10 mouse cellular contexts compared by ENCODE assay signal in genomic region chr11:102051541-102051940, GRCm38 (mm10). TPM values are rescaled to one million over a fixed set of nuclear protein-coding genes. Genes with fewer than 3 reads are reported as not detected.
DNase-seq lines count a peak whose midpoint lies in the region; ATAC-seq and TF ChIP-seq lines count a peak whose summit lies in the region.
"Had no signal": no experiment of that assay in that cellular context is flagged by ENCODE, and none has a peak within 500 bp of the region (broad histone marks: within the 10 kb centered on the region; RNA-seq: fewer than 3 reads in every experiment).

No protein-coding gene starts in this region.

- H3K4me3 ChIP-seq in hindbrain, embryonic 10.5 days: no peak overlapping the region
- no peak overlapping the region for H3K4me3 ChIP-seq in hindbrain, embryonic 14.5 days (replicated peaks; ENCODE audit: low read length)
- H3K4me3 ChIP-seq in heart, embryonic 10.5 days: 0 out of 2 replicates have a peak overlapping the region, but pooled peaks have one; percentile 18
- H3K4me3 ChIP-seq in kidney, postnatal 0 days (replicated peaks; ENCODE audit: low read depth, low read length): no peak overlapping the region
- H3K4me3 ChIP-seq in forebrain, embryonic 14.5 days (ENCODE audit: low read depth, low read length): no peak overlapping the region
- H3K4me3 ChIP-seq in limb, embryonic 10.5 days: no peak overlapping the region

- TF ChIP-seq CTCF in kidney, postnatal 0 days (IDR thresholded peaks at IDR 0.05; ENCODE audit: low read depth): no peak

- H3K27ac ChIP-seq in hindbrain, embryonic 10.5 days: peak overlapping the region; percentile 66; the same call in 1 of the 2 replicates
- no peak overlapping the region for H3K27ac ChIP-seq in hindbrain, embryonic 14.5 days
- peak overlapping the region; percentile 72 for H3K27ac ChIP-seq in heart, embryonic 10.5 days
- peak overlapping the region; percentile 76 for H3K27ac ChIP-seq in kidney, postnatal 0 days
- no peak overlapping the region for H3K27ac ChIP-seq in forebrain, embryonic 14.5 days (ENCODE audit: low read depth, low read length)
- H3K27ac ChIP-seq in limb, embryonic 10.5 days: no peak overlapping the region

- no peak for ATAC-seq in hindbrain, embryonic 14.5 days (ENCODE audit: low FRiP score)
- no peak for ATAC-seq in kidney, postnatal 0 days (replicated peaks; ENCODE audit: low FRiP score, low read depth)
- ATAC-seq in forebrain, embryonic 14.5 days: no peak

- H3K4me1 ChIP-seq in hindbrain, embryonic 10.5 days (replicated peaks): peaks cover 7% of the 10 kb centered on the region; the same call in 1 of the 2 replicates
- no peaks in the 10 kb centered on the region for H3K4me1 ChIP-seq in hindbrain, embryonic 14.5 days (replicated peaks; ENCODE audit: control insufficient read depth, insufficient read depth, low read length)
- H3K4me1 ChIP-seq in heart, embryonic 10.5 days: peaks cover 11% of the 10 kb centered on the region; the same call in 1 of the 2 replicates
- peaks cover 12% of the 10 kb centered on the region for H3K4me1 ChIP-seq in kidney, postnatal 0 days (replicated peaks; ENCODE audit: insufficient read depth, low read length)
- no peaks in the 10 kb centered on the region for H3K4me1 ChIP-seq in forebrain, embryonic 14.5 days (ENCODE audit: control insufficient read depth, insufficient read depth, low read length)
- peaks cover 5% of the 10 kb centered on the region; the same call in 1 of the 2 replicates for H3K4me1 ChIP-seq in limb, embryonic 10.5 days

- H3K36me3 ChIP-seq in hindbrain, embryonic 10.5 days: no peaks in the 10 kb centered on the region
- peaks cover 4% of the 10 kb centered on the region; the same call in 1 of the 2 replicates for H3K36me3 ChIP-seq in hindbrain, embryonic 14.5 days (replicated peaks; ENCODE audit: control insufficient read depth, insufficient read depth)
- H3K36me3 ChIP-seq in heart, embryonic 10.5 days: no peaks in the 10 kb centered on the region
- H3K36me3 ChIP-seq in kidney, postnatal 0 days (ENCODE audit: insufficient read depth, low read length): no peaks in the 10 kb centered on the region
- H3K36me3 ChIP-seq in forebrain, embryonic 14.5 days (ENCODE audit: control insufficient read depth, insufficient read depth, low read length): no peaks in the 10 kb centered on the region
- no peaks in the 10 kb centered on the region for H3K36me3 ChIP-seq in limb, embryonic 10.5 days

- H3K27me3 ChIP-seq in hindbrain, embryonic 10.5 days (ENCODE audit: insufficient read depth, poor library complexity, severe bottlenecking): peaks cover 21% of the 10 kb centered on the region; the same call in 1 of the 2 replicates
- H3K27me3 ChIP-seq in hindbrain, embryonic 14.5 days (ENCODE audit: control insufficient read depth, insufficient read depth, low read length): no peaks in the 10 kb centered on the region
- H3K27me3 ChIP-seq in heart, embryonic 10.5 days (ENCODE audit: insufficient read depth, poor library complexity, severe bottlenecking): peaks cover 20% of the 10 kb centered on the region; the same call in 1 of the 2 replicates
- H3K27me3 ChIP-seq in kidney, postnatal 0 days (ENCODE audit: insufficient read depth, low read length): no peaks in the 10 kb centered on the region
- H3K27me3 ChIP-seq in forebrain, embryonic 14.5 days (replicated peaks; ENCODE audit: control insufficient read depth, insufficient read depth, low read length): no peaks in the 10 kb centered on the region
- peaks cover 15% of the 10 kb centered on the region; the same call in 1 of the 2 replicates for H3K27me3 ChIP-seq in limb, embryonic 10.5 days (ENCODE audit: low read depth, poor library complexity, severe bottlenecking)

- DNase-seq in hindbrain, embryonic 10.5 days (ENCODE audit: low spot score): no peak
- no peak for DNase-seq in hindbrain, embryonic 14.5 days (ENCODE audit: low spot score)
- no peak for DNase-seq in heart, embryonic 10.5 days (ENCODE audit: low spot score)
- DNase-seq in kidney, postnatal 0 days (ENCODE audit: low spot score): peak; percentile 62
- peak; percentile 59 to 79 for DNase-seq in lung, postnatal 4 days
- no peak for DNase-seq in forebrain, embryonic 14.5 days (ENCODE audit: low spot score)
- DNase-seq in thymus, postnatal 10 days (ENCODE audit: low spot score in 2 of 2): no peak
- no peak for DNase-seq in limb, embryonic 10.5 days (ENCODE audit: low spot score)
- DNase-seq: thymus, postnatal 4 days had no signal

- WGBS in hindbrain, embryonic 10.5 days: 68% methylated on average over 4 of the region's 4 CpGs
- WGBS in hindbrain, embryonic 14.5 days: 70% methylated on average over 4 of the region's 4 CpGs
- 48% methylated on average over 4 of the region's 4 CpGs for WGBS in heart, embryonic 10.5 days
- WGBS in kidney, postnatal 0 days: 52% methylated on average over 4 of the region's 4 CpGs
- WGBS in forebrain, embryonic 14.5 days: 69% methylated on average over 4 of the region's 4 CpGs
- WGBS in limb, embryonic 10.5 days: 72% methylated on average over 4 of the region's 4 CpGs

- no peak overlapping the region for H3K9ac ChIP-seq in hindbrain, embryonic 14.5 days
- H3K9ac ChIP-seq in kidney, postnatal 0 days (ENCODE audit: low read depth, low read length): no peak overlapping the region
- no peak overlapping the region for H3K9ac ChIP-seq in forebrain, embryonic 14.5 days (ENCODE audit: low read length)

- H3K4me2 ChIP-seq in hindbrain, embryonic 14.5 days (replicated peaks): no peak overlapping the region
- H3K4me2 ChIP-seq in kidney, postnatal 0 days (ENCODE audit: low read length): peak overlapping the region; percentile 22; the same call in 1 of the 2 replicates
- H3K4me2 ChIP-seq in forebrain, embryonic 14.5 days (ENCODE audit: low read length): no peak overlapping the region

- H3K9me3 ChIP-seq in hindbrain, embryonic 10.5 days: 0 out of 2 replicates have a peak, but pooled peaks cover 2% of the 10 kb centered on the region
- H3K9me3 ChIP-seq in hindbrain, embryonic 14.5 days (ENCODE audit: control insufficient read depth, low read length): no peaks in the 10 kb centered on the region
- H3K9me3 ChIP-seq in heart, embryonic 10.5 days: no peaks in the 10 kb centered on the region
- H3K9me3 ChIP-seq in kidney, postnatal 0 days (replicated peaks; ENCODE audit: low read length): no peaks in the 10 kb centered on the region
- H3K9me3 ChIP-seq in forebrain, embryonic 14.5 days (replicated peaks; ENCODE audit: control insufficient read depth, low read length): no peaks in the 10 kb centered on the region
- no peaks in the 10 kb centered on the region for H3K9me3 ChIP-seq in limb, embryonic 10.5 days (replicated peaks)

RNA-seq across cellular contexts. Expression of gene Cd300lg, which starts 10.2 kb away (rescaled TPM):
- polyA plus RNA-seq in hindbrain, embryonic 10.5 days (2016; fragmentation: Nextera tagmentation; extraction: Ambion mirVana): 0.12 and 0.35 TPM in 2 replicates
- 0.27 TPM in 1 of 2 replicates, not detected in the other for polyA plus RNA-seq in hindbrain, embryonic 14.5 days (2014; fragmentation: Nextera tagmentation; extraction: Ambion mirVana)
- polyA plus RNA-seq in heart, embryonic 10.5 days (2016; fragmentation: Nextera tagmentation; extraction: Ambion mirVana): 0.83 and 0.94 TPM in 2 replicates
- 2.8 and 2.9 TPM in 2 replicates for polyA plus RNA-seq in kidney, postnatal 0 days (2015; fragmentation: Nextera tagmentation; extraction: Ambion mirVana)
- 0.23 TPM in 1 of 2 replicates, not detected in the other for polyA plus RNA-seq in forebrain, embryonic 14.5 days (2014; fragmentation: Nextera tagmentation; extraction: Ambion mirVana)
- 0.38 and 0.45 TPM in 2 replicates for polyA plus RNA-seq in limb, embryonic 10.5 days (2016; fragmentation: Nextera tagmentation; extraction: Ambion mirVana)

RNA-seq across cellular contexts. Expression of gene Mpp3, which starts 23.3 kb away (rescaled TPM):
- polyA plus RNA-seq in hindbrain, embryonic 10.5 days (2016; fragmentation: Nextera tagmentation; extraction: Ambion mirVana): 14.4 and 27.4 TPM in 2 replicates
- polyA plus RNA-seq in hindbrain, embryonic 14.5 days (2014; fragmentation: Nextera tagmentation; extraction: Ambion mirVana): 53.5 and 57.2 TPM in 2 replicates
- polyA plus RNA-seq in heart, embryonic 10.5 days (2016; fragmentation: Nextera tagmentation; extraction: Ambion mirVana): 3.4 and 5.1 TPM in 2 replicates
- polyA plus RNA-seq in kidney, postnatal 0 days (2015; fragmentation: Nextera tagmentation; extraction: Ambion mirVana): 3.5 and 4.2 TPM in 2 replicates
- 34.2 and 39.6 TPM in 2 replicates for polyA plus RNA-seq in forebrain, embryonic 14.5 days (2014; fragmentation: Nextera tagmentation; extraction: Ambion mirVana)
- polyA plus RNA-seq in limb, embryonic 10.5 days (2016; fragmentation: Nextera tagmentation; extraction: Ambion mirVana): 17.7 and 18.4 TPM in 2 replicates

RNA-seq across cellular contexts. Expression of gene Mpp2, which starts 36.8 kb away (rescaled TPM):
- 12.8 and 18.6 TPM in 2 replicates for polyA plus RNA-seq in hindbrain, embryonic 10.5 days (2016; fragmentation: Nextera tagmentation; extraction: Ambion mirVana)
- polyA plus RNA-seq in hindbrain, embryonic 14.5 days (2014; fragmentation: Nextera tagmentation; extraction: Ambion mirVana): 24.3 and 24.6 TPM in 2 replicates
- 19.0 and 20.1 TPM in 2 replicates for polyA plus RNA-seq in heart, embryonic 10.5 days (2016; fragmentation: Nextera tagmentation; extraction: Ambion mirVana)
- polyA plus RNA-seq in kidney, postnatal 0 days (2015; fragmentation: Nextera tagmentation; extraction: Ambion mirVana): 8.8 and 9.3 TPM in 2 replicates
- 15.3 and 16.8 TPM in 2 replicates for polyA plus RNA-seq in forebrain, embryonic 14.5 days (2014; fragmentation: Nextera tagmentation; extraction: Ambion mirVana)
- polyA plus RNA-seq in limb, embryonic 10.5 days (2016; fragmentation: Nextera tagmentation; extraction: Ambion mirVana): 11.5 and 16.6 TPM in 2 replicates

RNA-seq across cellular contexts. Expression of gene Ppy, which starts 49.6 kb away (rescaled TPM):
- not detected in 2 replicates for polyA plus RNA-seq in hindbrain, embryonic 10.5 days (2016; fragmentation: Nextera tagmentation; extraction: Ambion mirVana)
- not detected in 2 replicates for polyA plus RNA-seq in hindbrain, embryonic 14.5 days (2014; fragmentation: Nextera tagmentation; extraction: Ambion mirVana)
- polyA plus RNA-seq in heart, embryonic 10.5 days (2016; fragmentation: Nextera tagmentation; extraction: Ambion mirVana): not detected in 2 replicates
- polyA plus RNA-seq in kidney, postnatal 0 days (2015; fragmentation: Nextera tagmentation; extraction: Ambion mirVana): not detected in 2 replicates
- polyA plus RNA-seq in forebrain, embryonic 14.5 days (2014; fragmentation: Nextera tagmentation; extraction: Ambion mirVana): not detected in 2 replicates
- not detected in 2 replicates for polyA plus RNA-seq in limb, embryonic 10.5 days (2016; fragmentation: Nextera tagmentation; extraction: Ambion mirVana)
- polyA plus RNA-seq: limb, embryonic 11.5 days had no signal

RNA-seq across cellular contexts. Expression of gene Pyy, which starts 56.1 kb away (rescaled TPM):
- 0.50 and 0.97 TPM in 2 replicates for polyA plus RNA-seq in hindbrain, embryonic 10.5 days (2016; fragmentation: Nextera tagmentation; extraction: Ambion mirVana)
- 4.3 and 4.4 TPM in 2 replicates for polyA plus RNA-seq in hindbrain, embryonic 14.5 days (2014; fragmentation: Nextera tagmentation; extraction: Ambion mirVana)
- 3.0 TPM in 1 of 2 replicates, not detected in the other for polyA plus RNA-seq in heart, embryonic 10.5 days (2016; fragmentation: Nextera tagmentation; extraction: Ambion mirVana)
- polyA plus RNA-seq in kidney, postnatal 0 days (2015; fragmentation: Nextera tagmentation; extraction: Ambion mirVana): not detected in 2 replicates
- polyA plus RNA-seq in forebrain, embryonic 14.5 days (2014; fragmentation: Nextera tagmentation; extraction: Ambion mirVana): not detected in 2 replicates
- not detected in 2 replicates for polyA plus RNA-seq in limb, embryonic 10.5 days (2016; fragmentation: Nextera tagmentation; extraction: Ambion mirVana)
- polyA plus RNA-seq: limb, embryonic 11.5 days had no signal

Comparison
In these comparisons a context has a peak if more than half of its experiments do, and no peak if none do; other contexts are left out.
1. H3K27ac ChIP-seq: peak in hindbrain, embryonic 10.5 days (single experiment), heart, embryonic 10.5 days (single experiment) and kidney, postnatal 0 days (single experiment); none in hindbrain, embryonic 14.5 days (single experiment), forebrain, embryonic 14.5 days (single experiment) and limb, embryonic 10.5 days (single experiment).
2. DNase-seq: peak in kidney, postnatal 0 days (single experiment) and lung, postnatal 4 days (2 of 2); none in hindbrain, embryonic 10.5 days (single experiment), hindbrain, embryonic 14.5 days (single experiment), heart, embryonic 10.5 days (single experiment), forebrain, embryonic 14.5 days (single experiment), thymus, postnatal 10 days (0 of 2) and limb, embryonic 10.5 days (single experiment).